Mouse (Mus musculus) embryonic facial prominence, embryonic 15.5 days (tissue): ENCODE data around the gene Bbc3. TPM values are rescaled to one million over a fixed set of nuclear protein-coding genes. Genes with fewer than 3 reads are reported as not detected.

ENCODE experiments used
- ATAC-seq: fragments of 200-750 bp; cut with Nextera tagmentation; 2 replicates; pipeline ENCODE4 v1.8.0; 2017; ENCODE audit warnings: low read depth, moderate TSS enrichment; ENCODE audit not compliant: insufficient number of reproducible peaks, low FRiP score, low TSS enrichment
- H3K27ac ChIP-seq: fragments of 300-500 bp; sonication (generic); replicated peaks from 2 replicates; pipeline ENCODE4 v1.5.1; 2015; ENCODE audit warnings: mild to moderate bottlenecking, inconsistent platforms
- H3K27me3 ChIP-seq: fragments of 300-500 bp; sonication (generic); 2 replicates; pipeline ENCODE4 v1.6.1; 2015; ENCODE audit warnings: inconsistent platforms
- H3K36me3 ChIP-seq: fragments of 300-500 bp; sonication (generic); 2 replicates; pipeline ENCODE4 v1.6.1; 2015; ENCODE audit warnings: mild to moderate bottlenecking, inconsistent platforms
- H3K4me1 ChIP-seq: fragments of 300-500 bp; sonication (generic); 2 replicates; pipeline ENCODE4 v1.6.1; 2015; ENCODE audit warnings: inconsistent platforms
- H3K4me2 ChIP-seq: fragments of 300-500 bp; sonication (generic); replicated peaks from 2 replicates; pipeline ENCODE4 v1.6.1; 2015; ENCODE audit warnings: mild to moderate bottlenecking, inconsistent platforms
- H3K4me3 ChIP-seq: fragments of 300-500 bp; sonication (generic); replicated peaks from 2 replicates; pipeline ENCODE4 v1.5.1; 2015; ENCODE audit warnings: mild to moderate bottlenecking, inconsistent platforms
- H3K9ac ChIP-seq: fragments of 300-500 bp; sonication (generic); 2 replicates; pipeline ENCODE4 v1.6.1; 2015; ENCODE audit warnings: inconsistent platforms
- H3K9me3 ChIP-seq: fragments of 300-500 bp; sonication (generic); replicated peaks from 2 replicates; pipeline ENCODE4 v1.6.1; 2016; ENCODE audit warnings: inconsistent platforms
- WGBS: fragments of 180-500 bp; shearing (Covaris S2); methylation state at CpG from one replicate; pipeline ENCODE4 v1.1.7; 2015; 5-methylcytosine and 5-hydroxymethylcytosine counted together
- polyA plus RNA-seq: library from polyadenylated mRNA; unstranded; fragments of >200 nt; fragmentation: Nextera tagmentation; extraction: Ambion mirVana; gene quantifications from 2 replicates; pipeline ENCODE4 v1.2.1, GENCODE M21; 2015

Gene Bbc3
- polyA plus RNA-seq, 1 experiment from 2014 or later = 7.5 TPM

DNA sequence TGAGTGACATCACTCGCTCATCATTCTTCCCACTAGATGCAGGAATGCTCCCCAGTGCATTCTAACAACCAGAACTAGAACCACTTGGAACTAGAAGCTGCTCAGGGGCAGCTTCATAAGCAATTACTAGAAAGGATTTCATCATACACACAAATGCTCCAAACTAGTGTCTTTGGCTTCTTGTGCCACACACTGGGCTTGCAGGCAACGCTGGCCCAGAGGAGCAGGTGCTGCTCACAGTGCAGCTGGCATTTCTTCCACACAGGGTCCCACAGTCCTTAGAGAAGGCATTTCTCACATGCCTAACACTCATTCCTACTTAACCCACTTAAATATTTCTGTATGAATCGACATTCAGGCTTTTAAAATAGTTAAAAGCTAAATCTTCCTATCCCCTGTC lies 49.4 kb downstream of the Bbc3 start:
- no peaks in the 10 kb centered on the region for H3K27me3 ChIP-seq
- no peaks in the 10 kb centered on the region for H3K4me1 ChIP-seq
- no peaks in the 10 kb centered on the region for H3K9me3 ChIP-seq
- H3K27ac ChIP-seq = no peak overlapping the region
- WGBS = 92% methylated on average over 3 of the region's 3 CpGs
- H3K36me3 ChIP-seq = peaks cover 54% of the 10 kb centered on the region
- no peak for ATAC-seq
- no peak overlapping the region for H3K4me3 ChIP-seq
- H3K9ac ChIP-seq = no peak overlapping the region
- H3K4me2 ChIP-seq = no peak overlapping the region

DNA sequence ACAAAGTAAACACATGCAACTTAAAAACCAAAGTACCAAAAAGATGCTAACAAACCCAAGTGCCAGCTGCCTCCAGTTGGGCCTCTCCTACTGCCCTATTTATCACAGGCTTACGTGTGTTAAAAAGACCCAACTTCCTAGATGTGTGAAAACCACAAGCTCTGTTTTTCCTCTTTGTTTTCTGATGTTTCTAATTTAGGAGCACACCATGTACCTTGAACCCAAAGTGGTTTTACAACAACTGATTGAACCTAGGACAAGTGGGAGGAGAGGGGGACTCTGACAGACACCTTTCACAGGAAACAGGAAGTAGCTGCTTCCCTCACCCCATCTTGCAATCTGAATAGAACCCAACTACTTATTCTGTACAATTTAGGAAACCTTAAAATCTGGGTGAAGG lies 56.1 kb downstream of the Bbc3 start:
- Histone ChIP-seq H3K4me2 (no peak overlapping the region), H3K27ac (no peak overlapping the region), H3K4me3 (no peak overlapping the region), H3K27me3 (no peaks in the 10 kb centered on the region), H3K9ac (no peak overlapping the region), H3K4me1 (no peaks in the 10 kb centered on the region), H3K36me3 (peaks cover 67% of the 10 kb centered on the region), H3K9me3 (no peaks in the 10 kb centered on the region)
- no peak for ATAC-seq
- WGBS = 76% methylated on average over 1 of the region's 1 CpGs

DNA sequence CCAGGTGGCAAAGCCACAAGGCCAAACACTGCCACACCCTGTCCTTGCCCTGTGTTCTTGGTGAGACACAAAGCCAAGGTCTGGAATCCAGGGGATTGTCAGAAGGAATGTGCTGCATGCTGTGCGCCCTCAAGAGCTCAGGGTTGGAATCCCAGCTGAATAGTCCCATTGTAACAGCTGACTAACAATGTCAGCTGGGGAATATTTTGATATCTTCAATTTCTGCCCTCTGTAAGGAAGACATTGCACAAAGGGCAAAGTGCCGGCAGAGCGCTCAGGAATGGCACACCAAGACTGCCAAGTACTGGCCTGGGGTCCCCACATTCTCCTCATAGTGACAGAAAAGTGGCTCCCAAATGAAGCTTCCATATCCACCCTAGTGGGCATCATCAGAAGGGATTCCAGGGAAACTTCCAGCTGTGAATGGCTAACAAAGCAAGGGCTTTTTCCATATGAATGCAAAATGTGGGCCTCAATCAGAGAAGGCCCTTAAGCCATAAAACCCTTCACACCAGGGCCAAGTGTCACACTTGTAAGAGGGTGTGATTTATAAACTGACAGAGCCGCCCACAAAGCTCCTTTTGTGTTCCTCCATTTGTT lies 56.8 kb downstream of the Bbc3 start:
- WGBS = 56% methylated on average over 4 of the region's 4 CpGs
- Histone ChIP-seq H3K9ac (no peak overlapping the region), H3K27ac (no peak overlapping the region), H3K9me3 (no peaks in the 10 kb centered on the region), H3K36me3 (peaks cover 72% of the 10 kb centered on the region), H3K4me1 (no peaks in the 10 kb centered on the region), H3K4me3 (no peak overlapping the region), H3K27me3 (no peaks in the 10 kb centered on the region), H3K4me2 (no peak overlapping the region)
- ATAC-seq = no peak

DNA sequence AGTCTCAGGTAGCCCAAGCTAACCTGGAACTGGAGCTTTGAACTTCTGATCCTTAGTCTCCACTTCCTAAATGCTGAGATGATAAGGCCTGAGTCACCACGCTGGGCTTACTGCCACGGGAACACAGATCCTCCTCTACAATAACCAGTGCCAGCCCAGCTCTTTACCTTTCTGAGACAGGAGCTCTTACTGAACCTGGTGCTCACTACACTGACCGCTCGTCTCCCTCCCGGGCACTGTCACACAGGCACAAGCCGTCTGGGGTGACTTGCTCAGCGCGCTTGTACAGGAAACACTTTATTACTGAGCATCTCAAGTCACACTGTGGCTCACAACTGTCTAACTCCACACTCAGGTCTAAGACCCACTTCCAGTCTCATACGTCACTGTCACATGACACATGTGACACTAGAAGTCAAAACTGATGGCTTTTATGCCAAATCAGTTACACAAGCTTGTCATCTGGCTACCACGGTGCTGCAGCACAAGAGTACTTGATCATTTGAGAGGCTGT lies 58.0 kb downstream of the Bbc3 start:
- H3K36me3 ChIP-seq = peaks cover 75% of the 10 kb centered on the region

DNA sequence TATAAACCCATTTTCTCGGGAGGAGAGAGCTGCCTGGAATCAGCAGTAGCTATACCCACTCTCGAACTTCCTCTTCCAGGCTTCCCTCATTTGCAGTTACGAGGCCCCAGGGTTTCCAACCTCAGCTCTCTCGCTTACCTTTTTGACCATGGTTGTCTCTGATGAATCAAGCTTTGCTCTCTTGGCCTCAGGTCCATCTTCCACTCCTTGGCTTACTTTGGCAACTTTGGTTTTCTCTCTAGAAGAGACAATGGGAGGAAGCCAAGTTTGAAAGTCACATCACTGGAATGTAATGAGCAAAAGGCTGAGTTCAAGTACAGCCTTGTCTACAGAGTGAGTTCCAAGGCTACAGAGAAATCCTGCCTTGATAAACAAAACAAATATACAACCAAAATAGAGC lies 58.5 kb downstream of the Bbc3 start:
- Histone ChIP-seq H3K36me3 (peaks cover 73% of the 10 kb centered on the region), H3K9me3 (no peaks in the 10 kb centered on the region), H3K4me1 (no peaks in the 10 kb centered on the region), H3K27me3 (no peaks in the 10 kb centered on the region), H3K4me3 (no peak overlapping the region), H3K9ac (no peak overlapping the region), H3K4me2 (no peak overlapping the region), H3K27ac (no peak overlapping the region)
- ATAC-seq = no peak
- 82% methylated on average over 4 of the region's 4 CpGs for WGBS

More for the DNA sequence above, 58.0 kb downstream of the Bbc3 start:
- WGBS = 79% methylated on average over 10 of the region's 10 CpGs
- H3K4me3 ChIP-seq = no peak overlapping the region
- H3K27me3 ChIP-seq = no peaks in the 10 kb centered on the region
- peak; percentile 4; the same call in 1 of the 2 replicates for ATAC-seq
- no peak overlapping the region for H3K4me2 ChIP-seq
- H3K4me1 ChIP-seq = no peaks in the 10 kb centered on the region
- H3K27ac ChIP-seq = no peak overlapping the region
- H3K9ac ChIP-seq = no peak overlapping the region
- no peaks in the 10 kb centered on the region for H3K9me3 ChIP-seq

Other genes with a start within 250 kb of the Bbc3 start
- gene Zfp541, start 246.6 kb upstream of the Bbc3 start, polyA plus RNA-seq = 0.13 and 0.15 TPM in 2 replicates
- gene Napa, start 209.9 kb upstream of the Bbc3 start, polyA plus RNA-seq = 244 and 245 TPM in 2 replicates
- 31.1 and 33.9 TPM in 2 replicates for gene Kptn, start 188.5 kb upstream of the Bbc3 start, polyA plus RNA-seq
- 0.25 and 0.35 TPM in 2 replicates for gene Slc8a2, start 178.6 kb upstream of the Bbc3 start, polyA plus RNA-seq
- gene Meis3, start 133.3 kb upstream of the Bbc3 start, polyA plus RNA-seq = 47.6 and 51.5 TPM in 2 replicates
- gene Dhx34, start 86.4 kb upstream of the Bbc3 start, polyA plus RNA-seq = 14.5 and 15.5 TPM in 2 replicates
- 0.04 and 0.35 TPM in 2 replicates for gene C5ar2, start 64.2 kb upstream of the Bbc3 start, polyA plus RNA-seq
- gene C5ar1, start 48.9 kb upstream of the Bbc3 start, polyA plus RNA-seq = 4.4 and 4.5 TPM in 2 replicates
- gene Inafm1, start 34.8 kb upstream of the Bbc3 start, polyA plus RNA-seq = 29.6 and 32.8 TPM in 2 replicates
- 27.0 and 31.1 TPM in 2 replicates for gene Ccdc9, start 21.6 kb upstream of the Bbc3 start, polyA plus RNA-seq
- gene Sae1, start 79.4 kb downstream of the Bbc3 start, polyA plus RNA-seq = 291 and 292 TPM in 2 replicates
- 16.9 and 17.0 TPM in 2 replicates for gene Zc3h4, start 92.5 kb downstream of the Bbc3 start, polyA plus RNA-seq
- gene Tmem160, start 144.4 kb downstream of the Bbc3 start, polyA plus RNA-seq = 48.6 and 49.6 TPM in 2 replicates
- 0.33 and 0.47 TPM in 2 replicates for gene Npas1, start 169.3 kb downstream of the Bbc3 start, polyA plus RNA-seq